Mouse (Mus musculus): ENCODE results near the gene Dnttip1.

The Dnttip1 gene

DNA sequence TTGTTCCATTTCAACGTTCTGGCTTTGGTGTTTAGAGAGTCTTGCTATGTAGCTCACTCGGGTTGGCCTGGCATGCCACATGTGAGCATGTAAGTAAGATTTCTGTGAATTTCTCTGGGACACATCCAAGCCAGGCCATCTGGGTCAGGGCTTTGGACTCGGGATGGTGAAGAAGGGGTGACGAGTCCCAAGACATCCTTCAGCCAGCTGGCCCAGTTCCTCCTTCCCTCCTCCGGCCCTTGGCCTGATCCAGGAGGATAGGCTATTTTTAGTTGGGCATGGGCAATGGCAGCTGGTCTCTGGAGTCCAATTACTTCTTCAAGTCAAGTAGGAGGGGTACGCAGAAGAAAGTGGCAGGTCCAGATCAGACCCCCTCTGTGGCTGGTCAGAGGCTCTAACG, 33.0 kb downstream of the Dnttip1 start:
- in situ Hi-C loops (cut with MboI; ENCODE audit: unreplicated experiment in 2 of 2), result loop anchor here in 1 of 2 experiments (25.0 kb wide), 1 partner anchor 508 kb away; the partner anchor contains the start of gene Slc35c2

DNA sequence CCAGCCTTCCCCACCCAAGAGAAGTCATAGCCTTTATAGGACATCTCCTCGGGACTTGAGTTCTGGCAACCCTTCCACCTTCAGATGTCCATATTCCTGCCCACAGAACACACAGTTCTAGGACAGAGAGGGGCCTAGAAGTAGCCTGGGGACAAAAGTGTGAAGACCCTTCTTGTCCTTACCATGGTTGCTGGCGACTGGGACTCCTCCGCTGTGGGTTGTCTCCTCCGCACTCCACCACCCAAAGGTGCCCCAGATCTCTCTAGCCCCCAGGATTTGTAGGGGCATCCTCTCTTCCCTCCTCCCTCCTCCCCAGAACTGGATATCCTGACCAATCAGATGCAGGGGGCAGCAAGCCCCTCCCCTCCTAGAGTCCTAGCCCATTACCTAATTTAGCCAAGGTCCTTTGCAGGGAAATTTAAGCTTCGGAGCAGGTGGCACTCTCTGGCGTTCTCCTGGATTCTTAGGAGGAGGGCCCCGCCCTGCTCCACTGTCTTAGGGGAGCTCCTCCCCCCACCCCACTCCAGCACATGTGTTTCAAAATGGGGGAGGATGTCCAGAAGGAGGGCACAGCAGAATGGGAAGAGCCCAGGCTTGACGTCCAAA, 33.8 kb downstream of the Dnttip1 start, which contains the start of gene Tnnc2:
Gene Tnnc2 (minus strand): TSS at position 487 of the 606 bp plus-strand sequence.
- in situ Hi-C loops (cut with MboI; ENCODE audit: unreplicated experiment in 2 of 2), result loop anchor here in 1 of 2 experiments (25.0 kb wide), 1 partner anchor 508 kb away; the partner anchor contains the start of gene Slc35c2

DNA sequence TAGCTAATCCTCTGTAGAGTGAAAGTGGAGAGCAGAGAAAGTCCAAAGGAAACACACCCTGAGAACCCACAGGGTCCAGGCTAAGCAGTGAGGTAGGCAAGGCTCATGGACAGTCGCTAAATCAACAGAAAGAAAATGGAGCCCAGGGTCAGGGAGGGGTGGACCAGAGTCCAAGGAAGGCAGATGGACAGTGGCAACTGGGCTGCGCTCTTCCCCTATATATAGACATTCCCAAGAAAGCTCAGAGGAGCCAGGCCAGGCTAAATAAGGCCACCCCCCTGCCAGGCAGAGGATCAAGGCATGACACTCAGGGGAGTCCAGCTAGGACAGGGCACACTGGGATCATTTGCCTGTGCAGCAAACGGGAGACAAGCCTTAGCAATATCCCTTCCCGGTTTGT, 36.1 kb downstream of the Dnttip1 start:
- in situ Hi-C loops (cut with MboI; ENCODE audit: unreplicated experiment in 2 of 2), result loop anchor here in 1 of 2 experiments (25.0 kb wide), 1 partner anchor 505 kb away; the partner anchor contains the start of gene Slc35c2

DNA sequence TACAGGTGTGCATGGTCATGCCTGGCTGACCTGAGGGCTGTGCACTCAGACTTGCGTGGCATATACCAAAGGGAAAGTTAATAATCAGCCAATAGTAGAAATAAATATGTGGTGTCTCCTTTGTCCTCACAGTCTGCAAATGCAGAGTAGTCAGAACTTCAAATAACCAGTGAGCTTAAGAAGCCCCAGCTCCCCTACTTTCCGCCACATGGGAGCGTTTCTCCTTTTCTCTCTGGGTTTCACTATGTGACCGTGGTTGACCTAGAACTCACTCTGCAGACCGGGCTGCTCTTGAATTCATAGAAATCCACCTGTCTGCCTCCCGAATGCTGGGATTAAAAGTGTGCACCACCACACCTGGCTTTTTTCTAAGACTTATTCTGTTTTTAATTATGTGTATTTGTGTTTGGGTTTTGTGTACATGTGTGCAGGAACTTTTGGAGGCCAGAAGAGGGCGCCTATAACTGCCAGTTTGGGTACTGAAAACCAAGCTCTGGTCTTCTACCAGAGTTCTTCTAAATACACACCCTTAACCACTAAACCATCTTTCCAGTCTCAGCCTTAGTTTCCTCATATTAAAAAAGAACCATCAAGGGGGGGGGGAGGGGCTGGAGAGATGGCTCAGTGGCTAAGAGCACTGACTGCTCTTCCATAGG, 38.3 kb downstream of the Dnttip1 start:
- in situ Hi-C loops (cut with MboI; ENCODE audit: unreplicated experiment in 2 of 2), result loop anchor here in 1 of 2 experiments (25.0 kb wide), 1 partner anchor 503 kb away; the partner anchor contains the start of gene Slc35c2

DNA sequence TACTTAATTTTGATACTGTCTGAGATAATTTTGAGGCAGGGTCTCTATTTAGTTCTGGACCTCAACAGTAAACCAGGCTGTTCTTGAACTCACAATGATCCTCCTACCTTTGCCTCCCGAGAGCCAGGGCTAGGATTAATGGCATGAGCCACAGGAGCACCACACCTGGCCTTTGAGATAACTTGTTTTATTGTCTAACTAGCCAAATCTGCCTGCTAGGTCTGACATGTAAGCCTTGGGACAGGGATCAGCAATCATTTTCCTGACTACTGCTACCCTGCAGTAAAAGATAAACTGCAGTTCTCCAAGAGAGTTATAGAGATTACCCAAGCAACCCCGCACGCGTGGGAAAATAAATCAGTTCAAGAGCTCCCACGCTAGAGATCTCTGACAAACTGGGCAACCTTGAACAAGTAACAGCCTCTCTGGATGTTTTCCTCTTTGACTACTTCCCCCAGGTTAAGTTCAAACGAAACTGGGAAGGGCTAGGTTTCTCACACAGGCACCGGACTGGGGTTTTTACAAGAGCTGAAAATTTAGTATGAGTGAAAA, 39.2 kb downstream of the Dnttip1 start:
- in situ Hi-C loops (cut with MboI; ENCODE audit: unreplicated experiment in 2 of 2), result loop anchor here in 1 of 2 experiments (25.0 kb wide), 1 partner anchor 502 kb away; the partner anchor contains the start of gene Slc35c2

DNA sequence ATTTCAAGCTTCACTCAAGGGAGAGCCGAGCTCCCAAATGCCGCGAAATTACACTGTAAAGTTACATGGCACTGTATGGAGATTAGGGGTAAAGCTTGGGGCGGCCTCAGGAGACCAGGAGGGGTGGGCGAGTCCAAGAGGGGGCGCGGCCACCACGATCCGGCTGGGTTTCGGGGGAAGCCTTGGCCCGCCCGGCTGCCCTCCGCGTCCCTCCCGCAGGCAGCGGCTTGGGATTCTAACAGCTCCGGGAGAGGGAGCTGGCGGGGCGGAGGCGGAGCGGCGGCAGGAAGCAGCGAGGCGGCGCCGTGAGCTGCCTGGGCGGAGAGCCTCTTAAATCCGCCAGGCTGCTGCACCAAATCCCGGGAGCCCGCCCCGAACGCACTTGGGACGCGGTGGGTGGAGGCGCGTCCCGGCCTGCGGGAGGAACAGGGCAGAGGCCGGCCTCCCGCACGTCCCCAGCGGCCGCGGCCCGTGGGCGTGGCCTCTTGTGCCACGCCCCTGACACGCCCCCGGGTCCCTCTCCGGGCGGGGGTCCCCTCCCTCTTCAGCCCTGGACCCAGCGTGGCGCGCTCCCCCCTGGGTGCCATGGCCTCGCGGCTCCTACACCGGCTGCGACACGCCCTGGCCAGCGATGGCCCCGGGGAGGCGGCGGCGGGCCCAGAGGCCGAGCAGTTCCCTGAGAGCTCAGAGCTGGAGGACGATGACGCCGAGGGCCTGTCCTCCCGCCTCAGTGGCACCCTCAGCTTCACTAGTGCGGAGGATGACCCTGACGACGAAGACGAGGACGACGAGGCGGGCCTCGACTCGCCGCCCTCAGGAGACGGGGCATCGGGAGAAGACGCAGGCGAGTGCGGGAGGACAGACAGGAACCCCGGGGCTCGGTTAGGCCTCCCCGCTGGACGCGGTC, 40.0 kb downstream of the Dnttip1 start, which contains the start of gene Snx21:
Gene Snx21 (plus strand): TSS at position 343 of the 907 bp plus-strand sequence.
- in situ Hi-C loops (cut with MboI; ENCODE audit: unreplicated experiment in 2 of 2), result loop anchor here in 1 of 2 experiments (25.0 kb wide), 1 partner anchor 502 kb away; the partner anchor contains the start of gene Slc35c2

DNA sequence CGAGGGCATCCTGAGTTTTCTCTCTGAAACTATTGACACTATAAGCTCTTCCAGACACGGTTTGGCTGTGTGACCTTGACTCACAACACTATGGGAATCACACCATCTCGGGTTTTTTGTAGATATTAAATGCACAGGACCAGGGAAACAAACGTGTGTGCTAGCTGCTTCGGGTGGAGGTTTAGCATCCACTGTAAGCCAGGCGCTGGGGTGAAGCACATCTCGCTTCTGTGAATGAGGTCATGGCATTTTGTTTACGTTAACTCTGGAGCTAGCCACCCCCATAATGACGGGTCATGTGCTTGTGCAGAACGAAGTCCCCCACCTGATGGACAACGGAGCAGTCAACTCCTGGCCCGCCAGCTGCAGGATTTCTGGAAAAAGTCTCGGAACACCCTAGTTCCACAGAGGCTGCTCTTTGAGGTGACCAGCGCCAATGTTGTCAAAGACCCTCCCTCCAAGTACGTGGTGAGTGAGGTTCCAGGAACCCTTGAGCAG, 40.7 kb downstream of the Dnttip1 start:
- in situ Hi-C loops (cut with MboI; ENCODE audit: unreplicated experiment in 2 of 2), result loop anchor here in 1 of 2 experiments (25.0 kb wide), 1 partner anchor 501 kb away; the partner anchor contains the start of gene Slc35c2

DNA sequence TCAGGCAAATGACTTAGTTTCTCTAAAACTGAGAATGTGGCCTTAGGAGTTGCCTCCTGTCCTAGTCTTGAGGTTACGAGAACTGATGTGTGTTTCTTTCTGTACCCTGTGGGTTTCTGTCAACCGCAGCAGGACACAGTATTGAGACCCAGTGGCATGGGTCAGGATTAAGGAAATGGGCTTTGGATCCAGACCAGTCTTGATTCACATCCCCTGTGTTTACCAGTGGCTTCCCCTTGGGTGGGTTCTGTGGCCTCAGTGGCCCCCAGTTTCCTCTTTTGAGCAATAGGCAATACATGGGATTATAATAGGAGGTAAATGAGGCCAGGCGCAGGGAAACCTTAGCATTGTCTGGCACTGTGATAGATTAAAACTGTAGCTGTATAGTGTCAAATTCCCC, 41.2 kb downstream of the Dnttip1 start:
- in situ Hi-C loops (cut with MboI; ENCODE audit: unreplicated experiment in 2 of 2), result loop anchor here in 1 of 2 experiments (25.0 kb wide), 1 partner anchor 500 kb away; the partner anchor contains the start of gene Slc35c2

DNA sequence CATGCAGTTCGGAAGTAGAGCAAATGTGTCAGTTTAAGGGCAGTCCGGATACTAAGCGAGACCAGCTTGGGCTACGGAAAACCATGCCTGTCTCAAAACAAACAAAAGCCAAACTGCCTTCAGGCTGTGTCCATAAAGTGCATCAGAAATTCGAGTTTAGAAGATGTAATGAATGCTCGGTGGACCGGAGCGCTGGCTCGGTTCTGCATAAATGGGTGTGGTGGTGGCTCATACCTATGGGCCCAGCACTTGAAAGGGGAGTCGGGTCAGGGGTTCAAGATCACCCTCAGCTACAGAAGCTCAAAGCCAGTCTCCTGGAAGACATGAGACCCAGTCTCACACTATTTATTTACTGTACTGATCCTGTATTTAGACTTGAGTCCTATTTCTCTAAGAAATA, 42.0 kb downstream of the Dnttip1 start:
- in situ Hi-C loops (cut with MboI; ENCODE audit: unreplicated experiment in 2 of 2), result loop anchor here in 1 of 2 experiments (25.0 kb wide), 1 partner anchor 500 kb away; the partner anchor contains the start of gene Slc35c2

DNA sequence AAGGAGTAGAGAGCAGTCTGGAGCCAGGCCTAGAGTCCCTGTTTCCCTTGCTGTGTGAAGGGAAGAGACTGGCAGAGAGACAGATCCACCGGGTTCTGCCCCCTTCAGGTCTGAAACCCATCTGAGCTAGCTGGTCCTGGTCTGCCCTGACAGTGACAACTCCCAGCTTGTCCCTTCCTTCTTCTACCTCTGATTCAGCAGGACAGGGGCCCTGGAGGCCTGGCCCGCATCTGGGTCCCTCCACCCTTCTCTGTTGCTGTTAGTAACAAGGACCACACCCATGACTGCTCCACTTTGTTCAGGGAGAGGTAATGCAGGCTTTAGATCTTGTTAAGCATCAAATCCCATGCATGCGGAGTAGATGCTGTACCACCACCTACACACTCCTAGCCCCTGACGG, 42.6 kb downstream of the Dnttip1 start:
- in situ Hi-C loops (cut with MboI; ENCODE audit: unreplicated experiment in 2 of 2), result loop anchor here in 1 of 2 experiments (25.0 kb wide), 1 partner anchor 499 kb away; the partner anchor contains the start of gene Slc35c2

DNA sequence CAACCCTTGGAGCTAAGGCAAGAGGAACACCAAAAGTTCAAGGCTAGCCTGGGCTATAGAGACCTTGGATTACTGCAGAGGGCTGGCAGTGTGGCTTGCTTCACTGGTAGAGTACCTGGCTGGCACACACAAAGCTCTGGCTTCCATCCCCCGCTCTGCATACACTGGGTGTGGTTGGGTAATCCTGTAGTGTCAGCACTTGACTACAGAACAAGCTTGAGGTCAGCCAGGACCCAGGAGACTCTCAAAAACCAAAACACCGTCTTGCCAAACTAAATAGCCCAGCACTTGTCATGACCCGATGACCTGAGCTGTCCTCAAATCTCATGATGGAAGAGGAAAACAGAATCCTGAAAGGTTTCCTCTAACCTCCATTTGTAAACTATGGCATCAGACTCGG, 44.7 kb downstream of the Dnttip1 start:
- in situ Hi-C loops (cut with MboI; ENCODE audit: unreplicated experiment in 2 of 2), result loop anchor here (5.0 to 25.0 kb wide), 4 partner anchors 116 to 497 kb away; partner anchors contain the start of genes Eppin (in 1 of the 2), Slc35c2 (in 1 of the 2) and Wfdc11 (in 1 of the 2)

DNA sequence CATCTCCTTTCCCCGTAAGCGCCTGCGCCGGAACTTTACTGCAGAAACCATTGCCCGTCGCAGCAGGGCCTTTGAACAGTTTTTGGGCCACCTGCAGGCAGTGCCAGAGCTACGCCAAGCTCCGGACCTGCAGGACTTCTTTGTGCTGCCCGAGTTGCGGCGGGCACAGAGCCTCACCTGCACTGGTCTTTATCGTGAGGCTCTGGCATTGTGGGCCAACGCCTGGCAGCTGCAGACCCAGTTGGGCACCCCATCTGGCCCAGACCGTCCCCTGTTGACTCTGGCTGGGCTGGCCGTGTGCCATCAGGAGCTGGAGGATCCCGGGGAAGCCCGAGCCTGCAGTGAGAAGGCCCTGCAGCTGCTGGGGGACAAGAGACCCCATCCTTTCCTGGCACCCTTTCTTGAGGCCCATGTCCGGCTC, 46.1 kb downstream of the Dnttip1 start:
- in situ Hi-C loops (cut with MboI; ENCODE audit: unreplicated experiment in 2 of 2), result loop anchor here (5.0 to 25.0 kb wide), 4 partner anchors 117 to 495 kb away; partner anchors contain the start of genes Eppin (in 1 of the 2), Slc35c2 (in 1 of the 2) and Wfdc11 (in 1 of the 2)

DNA sequence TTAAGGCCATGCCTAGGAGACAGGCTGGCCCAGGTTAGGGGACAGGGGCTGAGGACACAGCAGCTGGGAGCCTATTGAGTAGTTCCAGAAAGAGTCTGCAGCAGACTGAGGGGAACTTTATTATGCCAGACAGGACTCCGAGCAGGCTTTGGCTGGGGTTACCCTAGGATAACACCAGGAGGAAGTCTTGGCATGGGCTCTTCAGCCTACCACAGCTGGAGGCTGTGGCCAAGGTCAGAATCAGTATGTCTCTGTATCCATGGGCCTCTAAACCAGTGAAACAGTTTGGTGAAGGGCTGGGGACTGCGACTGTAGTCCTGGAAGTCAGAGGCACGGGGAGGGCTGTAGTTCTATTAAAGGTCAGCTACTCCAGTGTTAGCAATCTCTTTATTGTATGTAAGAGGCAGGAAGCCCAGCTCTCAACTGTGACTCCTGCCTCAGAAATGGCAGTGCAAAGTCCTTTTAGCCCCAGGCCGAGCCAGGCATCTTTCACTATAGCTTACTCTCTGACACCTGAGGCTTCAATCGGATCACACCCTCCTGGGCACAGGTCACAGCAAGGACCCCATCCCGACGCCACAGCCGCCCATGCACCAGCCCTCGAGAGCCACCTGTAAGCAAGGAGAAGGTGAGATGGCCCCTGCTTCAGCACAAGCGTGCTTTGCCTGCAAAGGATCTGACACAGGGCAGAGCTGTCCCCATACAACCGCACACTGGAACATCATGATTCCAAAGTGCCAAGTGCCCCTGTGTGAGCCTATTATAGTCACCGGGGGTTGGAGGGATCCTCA, 46.8 kb downstream of the Dnttip1 start:
- in situ Hi-C loops (cut with MboI; ENCODE audit: unreplicated experiment in 2 of 2), result loop anchor here (5.0 to 25.0 kb wide), 4 partner anchors 118 to 495 kb away; partner anchors contain the start of genes Eppin (in 1 of the 2), Slc35c2 (in 1 of the 2) and Wfdc11 (in 1 of the 2)

DNA sequence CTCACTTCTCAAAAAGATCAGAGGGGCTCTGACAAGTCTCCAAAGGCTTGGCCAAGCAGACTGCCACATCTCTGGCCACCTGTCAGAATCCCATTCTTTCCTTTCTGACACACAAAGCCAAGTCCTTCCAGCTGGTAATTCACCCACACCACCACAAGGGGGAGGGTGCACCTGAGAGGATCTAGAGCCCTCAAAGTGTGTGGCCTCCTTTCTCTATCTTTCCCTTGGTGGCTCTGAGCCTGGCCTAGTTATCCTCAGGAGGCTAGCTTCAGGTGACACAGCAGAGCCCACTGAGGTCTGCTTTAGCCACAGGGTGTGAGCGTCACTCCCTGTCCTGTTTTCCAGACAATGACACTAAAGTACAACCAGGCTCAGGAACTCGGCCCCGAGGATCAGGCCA, 47.5 kb downstream of the Dnttip1 start:
- in situ Hi-C loops (cut with MboI; ENCODE audit: unreplicated experiment in 2 of 2), result loop anchor here (5.0 to 25.0 kb wide), 4 partner anchors 118 to 494 kb away; partner anchors contain the start of genes Eppin (in 1 of the 2), Slc35c2 (in 1 of the 2) and Wfdc11 (in 1 of the 2)

DNA sequence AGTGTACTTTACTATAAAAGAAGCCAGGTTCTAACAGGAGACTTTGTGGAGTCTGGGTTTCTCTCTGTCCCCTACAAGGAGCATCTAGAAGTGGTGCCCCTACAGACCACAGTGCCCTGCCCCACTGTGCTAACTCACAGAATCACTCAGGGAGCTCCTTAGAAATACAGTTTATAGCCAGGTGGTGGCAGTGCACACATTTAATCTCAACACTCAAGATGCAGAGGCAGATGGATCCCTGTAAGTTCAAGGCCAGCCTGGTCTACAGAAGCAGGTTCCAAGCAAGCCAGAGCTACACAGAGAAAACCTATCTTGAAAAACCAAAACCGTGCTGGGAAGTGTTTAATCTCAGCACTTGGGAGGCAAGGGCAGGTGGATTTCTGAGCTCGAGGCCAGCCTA, 48.0 kb downstream of the Dnttip1 start:
- in situ Hi-C loops (cut with MboI; ENCODE audit: unreplicated experiment in 2 of 2), result loop anchor here (5.0 to 25.0 kb wide), 4 partner anchors 119 to 494 kb away; partner anchors contain the start of genes Eppin (in 1 of the 2), Slc35c2 (in 1 of the 2) and Wfdc11 (in 1 of the 2)

DNA sequence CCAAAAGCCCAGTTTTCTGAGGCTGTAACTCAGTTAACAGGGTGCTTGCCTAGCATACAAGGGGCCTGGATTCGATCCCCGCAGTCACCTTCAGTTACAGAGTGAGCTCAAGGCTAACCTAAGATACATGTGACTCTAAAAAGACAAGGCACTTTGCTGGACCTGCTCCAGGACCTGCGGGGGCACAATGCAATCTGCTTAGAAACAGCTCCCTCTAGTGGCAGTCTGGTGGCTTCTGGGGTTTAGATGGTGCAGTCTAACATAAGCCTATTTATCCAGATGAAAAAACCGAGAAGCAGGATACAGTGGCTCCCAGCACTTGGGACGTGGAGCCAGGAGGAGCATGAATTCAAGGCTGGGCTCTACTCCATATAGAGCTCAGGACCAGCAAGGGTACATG, 48.5 kb downstream of the Dnttip1 start:
- in situ Hi-C loops (cut with MboI; ENCODE audit: unreplicated experiment in 2 of 2), result loop anchor here (5.0 to 25.0 kb wide), 4 partner anchors 119 to 493 kb away; partner anchors contain the start of genes Eppin (in 1 of the 2), Slc35c2 (in 1 of the 2) and Wfdc11 (in 1 of the 2)

DNA sequence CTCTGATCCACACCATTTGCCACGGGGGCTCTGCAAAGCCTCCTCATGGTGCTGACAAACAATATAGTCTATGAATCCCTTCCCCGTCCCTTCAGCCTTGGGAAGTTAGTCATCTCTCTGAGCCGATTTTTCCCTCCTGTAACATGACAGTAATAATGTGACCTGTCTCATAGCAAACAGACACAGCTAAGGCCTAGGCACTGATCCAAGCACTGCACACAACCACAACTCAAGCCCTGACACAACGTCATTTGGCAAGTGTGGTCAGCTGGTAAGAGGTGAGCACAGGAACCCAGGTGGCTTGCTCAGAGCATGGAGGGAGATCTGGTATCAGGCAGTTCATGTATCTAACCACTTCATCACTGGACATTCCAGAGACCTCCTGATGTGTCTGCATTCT, 50.1 kb downstream of the Dnttip1 start:
- in situ Hi-C loops (cut with MboI; ENCODE audit: unreplicated experiment in 2 of 2), result loop anchor here (5.0 to 25.0 kb wide), 4 partner anchors 119 to 491 kb away; partner anchors contain the start of genes Slc35c2 (in 1 of the 2) and Wfdc11 (in 1 of the 2)

DNA sequence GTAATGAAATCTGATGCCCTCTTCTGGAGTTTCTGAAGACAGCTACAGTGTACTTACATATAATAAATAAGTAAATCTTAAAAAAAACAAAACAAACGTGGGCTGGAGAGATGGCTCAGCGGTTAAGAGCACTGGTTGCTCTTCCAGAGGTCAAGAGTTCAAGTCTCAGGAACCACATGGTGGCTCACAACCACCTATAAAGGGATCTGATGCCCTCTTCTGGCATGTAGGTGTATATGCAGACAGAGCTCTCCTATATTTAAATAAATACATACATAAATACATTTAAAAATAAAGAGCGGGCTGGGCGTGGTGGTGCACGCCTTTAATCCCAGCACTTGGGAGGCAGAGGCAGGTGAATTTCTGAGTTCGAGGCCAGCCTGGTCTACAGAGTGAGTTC, 52.8 kb downstream of the Dnttip1 start:
- in situ Hi-C loops (cut with MboI; ENCODE audit: unreplicated experiment in 2 of 2), result loop anchor here (5.0 to 25.0 kb wide), 4 partner anchors 121 to 489 kb away; partner anchors contain the start of genes Slc35c2 (in 1 of the 2) and Wfdc11 (in 1 of the 2)
